Mouse (Mus musculus) thymus, adult 2 months (tissue): ENCODE data around the gene Rflnb. TPM values are rescaled to one million over a fixed set of nuclear protein-coding genes. Genes with fewer than 3 reads are reported as not detected.

ENCODE experiments used
- DNase-seq: peaks from one replicate; pipeline ENCODE4 v3.0.0; 2021
- H3K27ac ChIP-seq: fragments of 200-500 bp; 2 replicates; pipeline ENCODE4 v1.5.1; 2012; ENCODE audit warnings: low read length, control low read depth; ENCODE audit not compliant: control insufficient read depth, insufficient read depth
- H3K27me3 ChIP-seq: fragments of 200-500 bp; 2 replicates; pipeline ENCODE4 v1.6.1; 2012; ENCODE audit warnings: mild to moderate bottlenecking, low read length, moderate library complexity, mixed read lengths; ENCODE audit not compliant: control insufficient read depth, insufficient read depth
- H3K36me3 ChIP-seq: fragments of 200-500 bp; 2 replicates; pipeline ENCODE4 v1.6.1; 2012; ENCODE audit warnings: mild to moderate bottlenecking, low read length, moderate library complexity; ENCODE audit not compliant: control insufficient read depth, insufficient read depth
- H3K4me1 ChIP-seq: fragments of 200-500 bp; replicated peaks from 2 replicates; pipeline ENCODE4 v1.6.1; 2012; ENCODE audit warnings: low read length; ENCODE audit not compliant: control insufficient read depth, insufficient read depth
- H3K4me3 ChIP-seq: fragments of 200-500 bp; 2 replicates; pipeline ENCODE4 v1.5.1; 2012; ENCODE audit warnings: mild to moderate bottlenecking, low read length, control low read depth, moderate library complexity; ENCODE audit not compliant: control insufficient read depth, insufficient read depth
- CTCF ChIP-seq: fragments of 200-500 bp; IDR thresholded peaks from 2 replicates; pipeline ENCODE4 v1.5.1; 2012; ENCODE audit warnings: mild to moderate bottlenecking, control low read depth, low read length, moderate library complexity, borderline replicate concordance; ENCODE audit not compliant: control insufficient read depth, poor library complexity, insufficient read depth; ENCODE audit errors: extremely low read depth
- POLR2A ChIP-seq: fragments of 200-500 bp; IDR thresholded peaks from 2 replicates; pipeline ENCODE4 v1.6.1; 2012; ENCODE audit warnings: mild to moderate bottlenecking, low read length, control low read depth, moderate library complexity; ENCODE audit not compliant: control insufficient read depth, poor library complexity, insufficient read depth; ENCODE audit errors: extremely low read depth
- WGBS: fragments of 180-500 bp; shearing (Covaris S2); methylation state at CpG from one replicate; pipeline ENCODE4 v1.1.7; 2018; 5-methylcytosine and 5-hydroxymethylcytosine counted together
- polyA plus RNA-seq: library from polyadenylated mRNA; depleted of rRNA; stranded (reverse); fragments of >200 nt; gene quantifications from 2 replicates; pipeline ENCODE4 v1.2.3, GENCODE M21; 2012

The Rflnb gene
- polyA plus RNA-seq, 1 experiment = 8.9 TPM

DNA sequence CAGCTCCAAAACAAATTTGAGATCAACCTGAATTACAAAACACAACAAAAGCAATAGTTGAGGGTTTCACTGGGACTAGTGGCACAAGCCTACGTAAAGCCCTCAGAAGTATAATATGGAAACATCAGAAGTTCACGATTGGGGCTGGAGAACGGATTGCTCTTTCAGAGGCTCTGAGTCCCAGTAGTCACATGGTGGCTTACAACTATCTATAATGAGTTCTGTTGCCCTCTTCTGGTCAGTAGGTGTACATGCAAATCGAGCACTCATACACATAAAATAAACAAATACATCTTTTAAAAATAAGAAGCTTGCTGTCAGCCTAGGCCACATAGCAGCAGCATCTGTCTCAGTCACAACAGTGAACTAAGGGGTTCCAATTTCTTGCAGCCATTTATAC, 44.4 kb downstream of the Rflnb start:
- TF ChIP-seq POLR2A (no peak), CTCF (no peak)
- Histone ChIP-seq H3K27me3 (no peaks in the 10 kb centered on the region), H3K4me3 (no peak overlapping the region), H3K4me1 (peaks cover 22% of the 10 kb centered on the region), H3K36me3 (no peaks in the 10 kb centered on the region), H3K27ac (no peak overlapping the region)
- WGBS = 70% methylated on average over 4 of the region's 4 CpGs
- DNase-seq = no peak

DNA sequence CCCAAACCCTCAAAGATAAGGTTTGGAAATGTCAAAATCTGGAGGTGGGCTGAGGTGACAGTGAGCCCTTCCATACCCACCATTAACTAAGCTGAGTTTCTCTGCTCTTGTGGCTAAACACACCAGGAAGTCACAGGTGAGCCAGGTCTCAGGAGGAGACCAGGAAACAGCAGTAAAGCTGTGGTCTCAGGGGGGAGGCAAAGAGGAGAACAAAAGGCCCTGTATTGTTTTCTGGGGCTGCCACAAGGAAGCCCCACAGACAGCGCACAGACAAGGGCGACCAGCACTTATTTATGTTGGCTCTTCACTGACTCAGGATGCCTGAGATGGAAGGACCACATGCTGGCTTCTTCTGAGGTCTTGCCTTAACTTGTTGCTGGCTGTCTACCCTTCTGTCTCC, 47.2 kb downstream of the Rflnb start:
- Histone ChIP-seq H3K27me3 (no peaks in the 10 kb centered on the region), H3K4me1 (peaks cover 41% of the 10 kb centered on the region), H3K4me3 (no peak overlapping the region), H3K27ac (peak overlapping the region; percentile 67), H3K36me3 (no peaks in the 10 kb centered on the region)
- WGBS = 3% methylated on average over 2 of the region's 2 CpGs
- no peak for TF ChIP-seq CTCF
- TF ChIP-seq POLR2A = no peak
- DNase-seq = peak; percentile 31

- TF ChIP-seq POLR2A (no peak), CTCF (no peak)
- Histone ChIP-seq H3K36me3 (no peaks in the 10 kb centered on the region), H3K27me3 (no peaks in the 10 kb centered on the region), H3K4me3 (no peak overlapping the region), H3K27ac (peak overlapping the region; percentile 96), H3K4me1 (peaks cover 50% of the 10 kb centered on the region)
- DNase-seq = peak; percentile 55
- WGBS = 26% methylated on average over 6 of the region's 6 CpGs
These were observed 49.5 kb downstream of the Rflnb start for GRCm38 (mm10) chr11:75978051-75978450.

DNA sequence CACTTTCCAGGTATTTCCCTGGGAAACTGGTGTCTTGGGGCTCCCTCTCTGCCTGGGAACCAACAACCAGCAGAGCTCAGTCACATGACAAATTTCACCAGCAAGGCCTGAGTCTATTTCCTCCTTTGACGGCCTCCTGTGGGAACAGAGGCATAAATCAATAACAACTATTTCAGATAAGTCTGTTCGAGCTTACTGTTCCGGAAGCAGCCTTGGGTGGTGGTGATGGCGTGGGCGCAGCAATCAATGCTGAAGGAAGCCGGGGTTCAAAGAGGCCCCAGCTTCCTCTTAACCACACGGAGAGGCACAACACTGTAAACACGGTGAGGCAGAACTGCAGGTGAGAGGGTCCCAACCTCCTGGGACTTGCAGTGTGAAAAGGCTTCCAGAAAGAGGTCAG, 50.8 kb downstream of the Rflnb start:
- Histone ChIP-seq H3K4me3 (no peak overlapping the region), H3K27me3 (no peaks in the 10 kb centered on the region), H3K27ac (peak overlapping the region; percentile 90), H3K36me3 (no peaks in the 10 kb centered on the region), H3K4me1 (peaks cover 52% of the 10 kb centered on the region)
- TF ChIP-seq CTCF (no peak), POLR2A (no peak)
- DNase-seq = peak; percentile 79
- 2% methylated on average over 8 of the region's 8 CpGs for WGBS

- 96% methylated on average over 1 of the region's 1 CpGs for WGBS
- no peaks in the 10 kb centered on the region for H3K27me3 ChIP-seq
- no peaks in the 10 kb centered on the region for H3K36me3 ChIP-seq
- H3K4me3 ChIP-seq = no peak overlapping the region
- DNase-seq = no peak
- no peak overlapping the region for H3K27ac ChIP-seq
- TF ChIP-seq POLR2A = no peak
- TF ChIP-seq CTCF = no peak
- H3K4me1 ChIP-seq = peaks cover 34% of the 10 kb centered on the region
These were observed 53.6 kb downstream of the Rflnb start for GRCm38 (mm10) chr11:75973988-75974387.

DNA sequence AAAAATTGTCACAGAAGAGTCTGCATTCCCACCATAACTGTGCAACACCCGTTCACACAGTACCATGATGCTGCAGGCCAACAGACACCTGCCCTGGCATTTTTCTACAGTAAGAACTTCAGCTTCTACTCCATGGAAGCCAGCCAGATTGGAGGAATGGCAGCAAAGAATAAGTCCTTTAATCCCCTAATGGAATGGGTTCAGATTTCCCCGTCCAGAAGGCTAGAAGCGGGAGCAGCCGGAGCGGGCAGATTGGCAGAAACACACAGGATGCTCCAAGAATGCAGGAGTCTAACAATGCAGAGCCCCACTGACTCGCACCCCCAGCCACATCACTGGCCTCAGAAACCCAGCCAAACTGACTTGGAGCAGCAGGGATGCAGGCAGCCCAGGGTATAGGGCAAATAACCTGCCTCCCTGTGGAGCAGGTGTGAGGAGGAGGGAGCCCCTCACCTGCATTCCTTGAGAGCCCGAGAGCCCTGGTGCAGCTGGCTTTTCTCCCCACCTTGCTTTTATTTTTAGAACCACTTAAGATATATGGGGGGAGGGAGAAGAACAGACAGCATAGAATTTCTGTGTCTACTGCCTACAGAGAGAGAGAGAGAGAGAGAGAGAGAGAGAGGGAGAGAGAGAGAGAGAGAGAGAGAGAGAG, 54.5 kb downstream of the Rflnb start:
- no peak for DNase-seq
- Histone ChIP-seq H3K27ac (0 out of 2 replicates have a peak overlapping the region, but pooled peaks have one; percentile 17), H3K4me3 (no peak overlapping the region), H3K27me3 (no peaks in the 10 kb centered on the region), H3K36me3 (no peaks in the 10 kb centered on the region), H3K4me1 (peaks cover 29% of the 10 kb centered on the region)
- 78% methylated on average over 7 of the region's 7 CpGs for WGBS
- no peak for TF ChIP-seq CTCF
- TF ChIP-seq POLR2A = no peak

DNA sequence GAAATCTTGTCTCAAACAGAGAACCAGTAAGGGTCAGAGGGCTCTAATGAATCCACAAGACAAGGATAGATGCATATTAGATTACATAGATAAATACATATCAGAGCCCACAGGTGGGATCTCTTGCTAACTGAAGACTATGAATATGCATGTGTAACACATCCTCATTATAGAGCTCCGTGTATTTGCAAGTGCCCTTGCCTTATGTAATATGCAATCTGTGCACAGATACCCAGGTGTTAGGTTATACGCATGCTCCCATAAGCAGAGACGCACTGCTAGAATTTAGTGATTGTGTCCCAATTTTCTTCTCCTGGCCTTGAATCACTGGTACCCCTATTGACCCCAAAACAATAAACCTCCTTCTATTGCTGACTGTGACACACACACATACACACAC, 55.4 kb downstream of the Rflnb start:
- no peak overlapping the region for H3K27ac ChIP-seq
- 95% methylated on average over 3 of the region's 3 CpGs for WGBS
- no peaks in the 10 kb centered on the region for H3K27me3 ChIP-seq
- H3K4me1 ChIP-seq = peaks cover 25% of the 10 kb centered on the region
- no peak for DNase-seq
- no peaks in the 10 kb centered on the region for H3K36me3 ChIP-seq
- TF ChIP-seq POLR2A (no peak), CTCF (no peak)
- H3K4me3 ChIP-seq = no peak overlapping the region
